Mouse (Mus musculus) heart, embryonic 11.5 days (tissue): ENCODE data around the gene Ice1. TPM values are rescaled to one million over a fixed set of nuclear protein-coding genes. Genes with fewer than 3 reads are reported as not detected.

Source experiments
- ATAC-seq: fragments of 200-750 bp; cut with Nextera tagmentation; replicated peaks from 2 replicates; pipeline ENCODE4 v1.8.0; 2017; ENCODE audit warnings: moderate library complexity; ENCODE audit not compliant: insufficient number of reproducible peaks, low FRiP score, low TSS enrichment
- H3K27ac ChIP-seq: fragments of 300-500 bp; sonication (generic); 2 replicates; pipeline ENCODE4 v1.5.1; 2014; ENCODE audit warnings: mild to moderate bottlenecking, low read depth, low read length
- H3K27me3 ChIP-seq: fragments of 300-500 bp; sonication (generic); 2 replicates; pipeline ENCODE4 v1.6.1; 2014; ENCODE audit warnings: mild to moderate bottlenecking, low read length, mixed read lengths; ENCODE audit not compliant: control insufficient read depth, insufficient read depth
- H3K36me3 ChIP-seq: fragments of 300-500 bp; sonication (generic); 2 replicates; pipeline ENCODE4 v1.6.1; 2014; ENCODE audit warnings: mild to moderate bottlenecking, low read length, moderate library complexity, mixed read lengths; ENCODE audit not compliant: control insufficient read depth, insufficient read depth
- H3K4me1 ChIP-seq: fragments of 300-500 bp; sonication (generic); 2 replicates; pipeline ENCODE4 v1.6.1; 2014; ENCODE audit warnings: low read length; ENCODE audit not compliant: control insufficient read depth, insufficient read depth
- H3K4me2 ChIP-seq: fragments of 300-500 bp; sonication (generic); 2 replicates; pipeline ENCODE4 v1.6.1; 2014; ENCODE audit warnings: mild to moderate bottlenecking, moderate library complexity
- H3K4me3 ChIP-seq: fragments of 300-500 bp; sonication (generic); 2 replicates; pipeline ENCODE4 v1.5.1; 2014; ENCODE audit warnings: low read depth, low read length
- H3K9ac ChIP-seq: fragments of 300-500 bp; sonication (generic); 2 replicates; pipeline ENCODE4 v1.6.1; 2014; ENCODE audit warnings: mild to moderate bottlenecking, low read depth, low read length, moderate library complexity
- H3K9me3 ChIP-seq: fragments of 300-500 bp; sonication (generic); replicated peaks from 2 replicates; pipeline ENCODE4 v1.6.1; 2016; ENCODE audit warnings: low read length; ENCODE audit not compliant: control insufficient read depth
- WGBS: fragments of 180-500 bp; shearing (Covaris S2); extraction: QIAGEN DNeasy Blood & Tissue Kit; methylation state at CpG from one replicate; pipeline ENCODE4 v1.1.7; 2014; ENCODE audit not compliant: insufficient replicate concordance; 5-methylcytosine and 5-hydroxymethylcytosine counted together
- polyA plus RNA-seq: library from polyadenylated mRNA; unstranded; fragments of >200 nt; fragmentation: Nextera tagmentation; extraction: Ambion mirVana; gene quantifications from 2 replicates; pipeline ENCODE4 v1.2.1, GENCODE M21; 2014

Ice1 gene
- polyA plus RNA-seq, 1 experiment from 2014 or later, result 22.3 TPM

GRCm38 (mm10) chr13:70574216-70574615 lies 63.2 kb downstream of the Ice1 start:
- H3K4me1 ChIP-seq, result no peaks in the 10 kb centered on the region
- H3K27me3 ChIP-seq, result no peaks in the 10 kb centered on the region
- H3K4me2 ChIP-seq, result no peak overlapping the region
- 71% methylated on average over 1 of the region's 1 CpGs for WGBS
- H3K9me3 ChIP-seq, result no peaks in the 10 kb centered on the region
- H3K36me3 ChIP-seq, result no peaks in the 10 kb centered on the region
- no peak overlapping the region for H3K9ac ChIP-seq
- ATAC-seq, result no peak
- no peak overlapping the region for H3K4me3 ChIP-seq
- H3K27ac ChIP-seq, result no peak overlapping the region

GRCm38 (mm10) chr13:70567889-70568288 lies 69.5 kb downstream of the Ice1 start:
- Histone ChIP-seq H3K4me1 (no peaks in the 10 kb centered on the region), H3K4me3 (no peak overlapping the region), H3K9ac (no peak overlapping the region), H3K4me2 (no peak overlapping the region), H3K9me3 (no peaks in the 10 kb centered on the region), H3K27ac (no peak overlapping the region), H3K27me3 (no peaks in the 10 kb centered on the region), H3K36me3 (no peaks in the 10 kb centered on the region)
- ATAC-seq, result no peak
- 59% methylated on average over 2 of the region's 2 CpGs for WGBS

GRCm38 (mm10) chr13:70553456-70553855 lies 84.0 kb downstream of the Ice1 start:
- no peak overlapping the region for H3K27ac ChIP-seq
- WGBS, result 69% methylated on average over 5 of the region's 5 CpGs

GRCm38 (mm10) chr13:70547457-70547856 lies 90.0 kb downstream of the Ice1 start:
- H3K4me3 ChIP-seq, result no peak overlapping the region
- no peaks in the 10 kb centered on the region for H3K9me3 ChIP-seq
- no peak overlapping the region for H3K27ac ChIP-seq
- 40% methylated on average over 3 of the region's 3 CpGs for WGBS
- ATAC-seq, result no peak
- no peaks in the 10 kb centered on the region; the same call in 1 of the 2 replicates for H3K4me1 ChIP-seq
- no peaks in the 10 kb centered on the region for H3K27me3 ChIP-seq
- H3K36me3 ChIP-seq, result no peaks in the 10 kb centered on the region
- no peak overlapping the region for H3K9ac ChIP-seq
- no peak overlapping the region for H3K4me2 ChIP-seq

More at GRCm38 (mm10) chr13:70553456-70553855, 84.0 kb downstream of the Ice1 start:
- H3K4me2 ChIP-seq, result no peak overlapping the region
- no peak for ATAC-seq
- H3K4me1 ChIP-seq, result no peaks in the 10 kb centered on the region
- no peak overlapping the region for H3K4me3 ChIP-seq
- H3K36me3 ChIP-seq, result no peaks in the 10 kb centered on the region
- no peak overlapping the region for H3K9ac ChIP-seq
- no peaks in the 10 kb centered on the region for H3K9me3 ChIP-seq
- no peaks in the 10 kb centered on the region for H3K27me3 ChIP-seq

- H3K4me3 ChIP-seq, result no peak overlapping the region
- no peak overlapping the region for H3K27ac ChIP-seq
- no peak overlapping the region for H3K9ac ChIP-seq
- H3K27me3 ChIP-seq, result no peaks in the 10 kb centered on the region
- H3K36me3 ChIP-seq, result no peaks in the 10 kb centered on the region
- ATAC-seq, result no peak
- 0% methylated on average over 1 of the region's 1 CpGs for WGBS
- H3K4me2 ChIP-seq, result no peak overlapping the region
- H3K4me1 ChIP-seq, result no peaks in the 10 kb centered on the region; the same call in 1 of the 2 replicates
- H3K9me3 ChIP-seq, result no peaks in the 10 kb centered on the region
These were observed 92.2 kb downstream of the Ice1 start for GRCm38 (mm10) chr13:70545261-70545660.

- Histone ChIP-seq H3K9ac (no peak overlapping the region), H3K27ac (no peak overlapping the region), H3K9me3 (no peaks in the 10 kb centered on the region), H3K4me2 (no peak overlapping the region), H3K4me3 (no peak overlapping the region), H3K4me1 (no peaks in the 10 kb centered on the region), H3K36me3 (no peaks in the 10 kb centered on the region), H3K27me3 (no peaks in the 10 kb centered on the region)
- no peak for ATAC-seq
- WGBS, result 62% methylated on average over 1 of the region's 1 CpGs
These were observed 97.6 kb downstream of the Ice1 start for GRCm38 (mm10) chr13:70539842-70540241.

- ATAC-seq, result no peak
These were observed 104.0 kb downstream of the Ice1 start for GRCm38 (mm10) chr13:70533412-70533811.

GRCm38 (mm10) chr13:70532719-70533118 lies 104.7 kb downstream of the Ice1 start:
- Histone ChIP-seq H3K4me1 (no peaks in the 10 kb centered on the region), H3K27ac (no peak overlapping the region), H3K36me3 (no peaks in the 10 kb centered on the region), H3K4me3 (no peak overlapping the region), H3K9ac (no peak overlapping the region), H3K4me2 (no peak overlapping the region), H3K27me3 (no peaks in the 10 kb centered on the region), H3K9me3 (no peaks in the 10 kb centered on the region)
- 87% methylated on average over 10 of the region's 10 CpGs for WGBS
- ATAC-seq, result no peak

More at GRCm38 (mm10) chr13:70533412-70533811, 104.0 kb downstream of the Ice1 start:
- no peaks in the 10 kb centered on the region for H3K9me3 ChIP-seq
- no peak overlapping the region for H3K9ac ChIP-seq
- WGBS, result 83% methylated on average over 5 of the region's 5 CpGs
- no peak overlapping the region for H3K4me3 ChIP-seq
- H3K27me3 ChIP-seq, result no peaks in the 10 kb centered on the region
- no peaks in the 10 kb centered on the region for H3K36me3 ChIP-seq
- H3K27ac ChIP-seq, result no peak overlapping the region
- no peaks in the 10 kb centered on the region for H3K4me1 ChIP-seq
- H3K4me2 ChIP-seq, result no peak overlapping the region

GRCm38 (mm10) chr13:70517651-70518050 lies 119.8 kb downstream of the Ice1 start:
- no peak overlapping the region for H3K4me2 ChIP-seq
- H3K4me3 ChIP-seq, result no peak overlapping the region
- no peak overlapping the region for H3K9ac ChIP-seq
- no peak overlapping the region for H3K27ac ChIP-seq
- ATAC-seq, result no peak
- no peaks in the 10 kb centered on the region for H3K4me1 ChIP-seq
- H3K9me3 ChIP-seq, result no peaks in the 10 kb centered on the region
- WGBS, result 69% methylated on average over 2 of the region's 2 CpGs
- no peaks in the 10 kb centered on the region for H3K27me3 ChIP-seq
- no peaks in the 10 kb centered on the region for H3K36me3 ChIP-seq
